Mouse (Mus musculus) MEL (cell line): Measurements from ENCODE around the gene Tmem26. TPM values are rescaled to one million over a fixed set of nuclear protein-coding genes. Genes with fewer than 3 reads are reported as not detected.

ENCODE experiments used
- DNase-seq: peaks from one replicate; pipeline ENCODE4 v3.0.0; 2011; ENCODE audit warnings: low read depth, low spot score
- H3K27ac ChIP-seq: 2 replicates; pipeline ENCODE4 v1.5.1; 2012; ENCODE audit warnings: low read depth, mild to moderate bottlenecking, control low read depth, low read length, moderate library complexity; ENCODE audit not compliant: control insufficient read depth
- H3K27me3 ChIP-seq, 2 experiments: fragments of 150-350 bp in 1 of 2; sonication (generic) in 1 of 2; 2 replicates each; pipeline ENCODE4 v1.6.1; 2012; ENCODE audit warnings: low read length in 2 of 2, mild to moderate bottlenecking in 2 of 2, improper control_type of control experiment in 1 of 2, moderate library complexity in 1 of 2; ENCODE audit not compliant: insufficient read depth in 2 of 2, control insufficient read depth in 1 of 2
- H3K36me3 ChIP-seq, 2 experiments: 2 replicates each; pipeline ENCODE4 v1.6.1; 2012 to 2014; ENCODE audit warnings: low read length in 2 of 2, improper control_type of control experiment in 1 of 2, inconsistent platforms in 1 of 2, mild to moderate bottlenecking in 1 of 2; ENCODE audit not compliant: insufficient read depth in 2 of 2, control insufficient read depth in 1 of 2
- H3K4me1 ChIP-seq, 2 experiments: fragments of 150-350 bp in 1 of 2; sonication (generic) in 1 of 2; 2 replicates each; pipeline ENCODE4 v1.6.1; 2012; ENCODE audit warnings: low read length in 2 of 2, improper control_type of control experiment in 1 of 2, mild to moderate bottlenecking in 1 of 2; ENCODE audit not compliant: insufficient read depth in 2 of 2, control insufficient read depth in 1 of 2
- H3K4me3 ChIP-seq, 2 experiments: fragments of 150-350 bp in 1 of 2; sonication (generic) in 1 of 2; 2 replicates each; pipeline ENCODE4 v1.5.1; 2012; ENCODE audit warnings: low read depth in 2 of 2, low read length in 2 of 2, mild to moderate bottlenecking in 2 of 2, moderate library complexity in 2 of 2, control low read depth in 1 of 2, improper control_type of control experiment in 1 of 2; ENCODE audit not compliant: control insufficient read depth in 1 of 2, insufficient read depth in 1 of 2
- H3K79me2 ChIP-seq: 2 replicates; pipeline ENCODE4 v1.6.1; 2012; ENCODE audit warnings: mild to moderate bottlenecking, low read length, moderate library complexity; ENCODE audit not compliant: control insufficient read depth, poor library complexity, insufficient read depth
- H3K9ac ChIP-seq: 2 replicates; pipeline ENCODE4 v1.6.1; 2012; ENCODE audit warnings: low read depth, mild to moderate bottlenecking, control low read depth, low read length, moderate library complexity; ENCODE audit not compliant: control insufficient read depth, poor library complexity, severe bottlenecking
- H3K9me3 ChIP-seq: fragments of 150-350 bp; sonication (generic); replicated peaks from 2 replicates; pipeline ENCODE4 v1.6.1; 2012; ENCODE audit warnings: mild to moderate bottlenecking, low read length, improper control_type of control experiment, moderate library complexity; ENCODE audit not compliant: insufficient read depth
- BHLHE40 ChIP-seq: IDR thresholded peaks from 2 replicates; pipeline ENCODE4 v1.6.1; 2012; ENCODE audit warnings: low read depth, mild to moderate bottlenecking, inconsistent platforms, low read length, improper control_type of control experiment, borderline replicate concordance
- CHD2 ChIP-seq: IDR thresholded peaks from 2 replicates; pipeline ENCODE4 v1.6.1; 2011; ENCODE audit warnings: low read length, improper control_type of control experiment
- ELF1 ChIP-seq: IDR thresholded peaks from 2 replicates; pipeline ENCODE4 v1.6.1; 2014; ENCODE audit warnings: low read depth, mild to moderate bottlenecking, inconsistent platforms, low read length, improper control_type of control experiment, moderate library complexity
- ETS1 ChIP-seq: IDR thresholded peaks from 2 replicates; pipeline ENCODE4 v1.6.1; 2012; ENCODE audit warnings: low read depth, mild to moderate bottlenecking, inconsistent platforms, low read length, improper control_type of control experiment, moderate library complexity
- HCFC1 ChIP-seq: IDR thresholded peaks from 2 replicates; pipeline ENCODE4 v1.6.1; 2012; ENCODE audit warnings: low read depth, mild to moderate bottlenecking, inconsistent platforms, low read length, improper control_type of control experiment, moderate library complexity
- KAT2A ChIP-seq: conservative IDR thresholded peaks from 2 replicates; pipeline ENCODE4 v1.6.1; 2012; ENCODE audit warnings: low read depth, low read length, improper control_type of control experiment, inconsistent platforms
- MAX ChIP-seq: IDR thresholded peaks from 2 replicates; pipeline ENCODE4 v1.6.1; 2011; ENCODE audit warnings: low read length, improper control_type of control experiment
- MEF2A ChIP-seq: IDR thresholded peaks from 2 replicates; pipeline ENCODE4 v1.6.1; 2014; ENCODE audit warnings: low read depth, mild to moderate bottlenecking, inconsistent platforms, low read length, improper control_type of control experiment; ENCODE audit not compliant: poor library complexity, insufficient replicate concordance, severe bottlenecking; ENCODE audit errors: extremely low read depth
- MXI1 ChIP-seq: IDR thresholded peaks from 2 replicates; pipeline ENCODE4 v1.6.1; 2011; ENCODE audit warnings: mild to moderate bottlenecking, low read depth, low read length, improper control_type of control experiment
- MYC ChIP-seq: IDR thresholded peaks from 2 replicates; pipeline ENCODE4 v1.6.1; 2011; ENCODE audit warnings: low read depth, mild to moderate bottlenecking, low read length, improper control_type of control experiment, moderate library complexity
- NELFE ChIP-seq: IDR thresholded peaks from 2 replicates; pipeline ENCODE4 v1.6.1; 2011; ENCODE audit warnings: low read depth, low read length, improper control_type of control experiment
- POLR2AphosphoS2 ChIP-seq: IDR thresholded peaks from 2 replicates; pipeline ENCODE4 v1.6.1; 2011; ENCODE audit warnings: low read length, improper control_type of control experiment
- SMC3 ChIP-seq: IDR thresholded peaks from 2 replicates; pipeline ENCODE4 v1.6.1; 2011; ENCODE audit warnings: low read depth, low read length, improper control_type of control experiment
- TCF12 ChIP-seq: IDR thresholded peaks from 2 replicates; pipeline ENCODE4 v1.6.1; 2014; ENCODE audit warnings: low read depth, mild to moderate bottlenecking, inconsistent platforms, low read length, improper control_type of control experiment, moderate library complexity
- UBTF ChIP-seq: IDR thresholded peaks from 2 replicates; pipeline ENCODE4 v1.6.1; 2012; ENCODE audit warnings: low read depth, mild to moderate bottlenecking, inconsistent platforms, low read length, improper control_type of control experiment, moderate library complexity, borderline replicate concordance; ENCODE audit not compliant: insufficient read depth
- USF1 ChIP-seq: IDR thresholded peaks from 2 replicates; pipeline ENCODE4 v1.6.1; 2014; ENCODE audit warnings: low read depth, mild to moderate bottlenecking, inconsistent platforms, low read length, improper control_type of control experiment, moderate library complexity
- ZC3H11A ChIP-seq: IDR thresholded peaks from 2 replicates; pipeline ENCODE4 v1.6.1; 2012; ENCODE audit warnings: low read depth, mild to moderate bottlenecking, inconsistent platforms, low read length, improper control_type of control experiment
- polyA plus RNA-seq, 2 experiments: library from polyadenylated mRNA; stranded (reverse) in 1 of 2; unstranded in 1 of 2; fragments of >175 nt in 1 of 2; fragments of >200 nt in 1 of 2; gene quantifications; 2 replicates each; pipeline versions ENCODE4 v1.2.1 to v1.2.4; 2012; ENCODE audit warnings: low replicate concordance in 2 of 2, low read depth in 1 of 2; ENCODE audit not compliant: insufficient read length in 2 of 2, insufficient read depth in 1 of 2, missing spikeins in 1 of 2
- total RNA-seq: library from RNA; depleted of rRNA; stranded (reverse); fragments of 300-350 nt; gene quantifications from 2 replicates; pipeline ENCODE4 v1.2.3, GENCODE M21; 2012

Gene Tmem26
- total and polyA plus RNA-seq, 3 experiments, result not detected

DNA sequence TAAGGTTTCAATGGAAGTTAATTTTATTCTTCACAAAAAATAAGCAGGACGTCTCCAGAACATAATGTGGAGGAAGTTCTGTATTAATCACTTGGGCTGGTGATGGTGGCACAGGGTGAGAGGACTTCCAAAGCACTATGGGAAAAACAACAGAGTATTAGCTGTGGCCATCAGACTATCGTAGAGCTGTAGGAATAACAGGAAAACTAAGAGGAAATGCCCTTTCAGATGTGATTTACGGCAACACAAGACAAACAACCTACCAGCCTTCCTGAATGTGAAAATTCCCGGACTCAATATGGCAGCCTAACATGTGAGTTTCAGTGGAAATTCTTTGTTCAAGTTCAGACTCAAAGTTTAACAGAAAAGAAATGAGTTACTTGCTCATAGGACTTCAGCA, 42.2 kb upstream of the Tmem26 start:
- H3K27ac ChIP-seq, result no peak overlapping the region
- H3K79me2 ChIP-seq, result no peaks in the 10 kb centered on the region
- no peaks in the 10 kb centered on the region for H3K27me3 ChIP-seq
- H3K4me3 ChIP-seq, result no peak overlapping the region
- H3K9ac ChIP-seq, result no peak overlapping the region
- TF ChIP-seq NELFE (no peak), USF1 (no peak), ETS1 (no peak), ZC3H11A (no peak), UBTF (no peak), MYC (no peak), BHLHE40 (no peak), POLR2AphosphoS2 (no peak), MEF2A (no peak), HCFC1 (no peak), CHD2 (no peak)
- H3K9me3 ChIP-seq, result no peaks in the 10 kb centered on the region
- no peaks in the 10 kb centered on the region for H3K36me3 ChIP-seq
- DNase-seq, result no peak
- H3K4me1 ChIP-seq, result no peaks in the 10 kb centered on the region

DNA sequence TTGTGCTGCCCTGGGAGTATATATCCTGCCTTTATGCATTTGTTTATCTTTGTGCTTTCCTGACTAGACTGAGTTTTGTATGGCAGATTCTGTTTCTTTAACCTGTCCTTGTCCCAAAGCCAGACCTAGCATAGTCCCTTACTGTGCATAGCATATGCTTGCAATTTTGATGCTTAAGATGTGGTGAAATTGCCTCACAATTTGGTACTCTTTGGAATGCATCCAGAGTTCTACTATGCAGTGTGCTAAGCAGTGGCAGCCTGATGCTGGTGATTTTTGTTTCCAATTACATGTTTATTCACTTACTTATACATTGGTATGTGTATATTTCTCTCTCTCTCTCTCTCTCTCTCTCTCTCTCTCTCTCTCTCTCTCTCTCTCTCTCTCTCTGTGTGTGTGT, 37.9 kb upstream of the Tmem26 start:
- no peaks in the 10 kb centered on the region for H3K79me2 ChIP-seq
- no peaks in the 10 kb centered on the region for H3K36me3 ChIP-seq
- no peak for DNase-seq

DNA sequence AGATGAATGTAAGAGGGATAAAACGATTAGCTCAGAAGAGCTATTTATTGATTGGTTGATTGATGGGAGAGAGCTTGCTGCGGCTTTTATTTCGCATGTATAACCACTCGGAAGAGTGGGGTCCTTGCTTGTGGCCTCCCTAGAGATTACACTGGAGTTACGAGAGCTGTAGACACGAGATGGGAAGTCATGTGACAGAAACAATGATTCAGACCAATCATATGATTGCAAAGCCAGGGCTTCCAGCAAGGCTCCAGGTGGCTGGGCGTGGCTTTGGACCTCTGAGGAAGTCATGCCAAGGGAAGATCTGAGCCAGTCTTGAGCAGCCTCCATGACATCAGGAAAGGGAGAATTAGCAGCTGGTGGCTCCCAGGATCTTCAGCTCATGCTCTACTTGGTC, 32.3 kb upstream of the Tmem26 start:
- Histone ChIP-seq H3K9me3 (no peaks in the 10 kb centered on the region), H3K9ac (no peak overlapping the region), H3K36me3 (no peaks in the 10 kb centered on the region), H3K79me2 (no peaks in the 10 kb centered on the region), H3K4me1 (no peaks in the 10 kb centered on the region), H3K27ac (no peak overlapping the region), H3K27me3 (no peaks in the 10 kb centered on the region), H3K4me3 (no peak overlapping the region)
- TF ChIP-seq MXI1, result no peak
- no peak for TF ChIP-seq ZC3H11A
- no peak for TF ChIP-seq MEF2A
- no peak for TF ChIP-seq MAX
- TF ChIP-seq HCFC1, result no peak
- TF ChIP-seq ETS1, result no peak
- TF ChIP-seq SMC3, result no peak
- TF ChIP-seq KAT2A, result no peak
- DNase-seq, result no peak

More for the DNA sequence above, 37.9 kb upstream of the Tmem26 start:
- no peak overlapping the region for H3K4me3 ChIP-seq
- H3K27ac ChIP-seq, result no peak overlapping the region
- no peaks in the 10 kb centered on the region for H3K27me3 ChIP-seq
- no peaks in the 10 kb centered on the region for H3K9me3 ChIP-seq
- H3K4me1 ChIP-seq, result no peaks in the 10 kb centered on the region
- H3K9ac ChIP-seq, result no peak overlapping the region
- no peak for TF ChIP-seq TCF12
- no peak for TF ChIP-seq ELF1
- no peak for TF ChIP-seq MAX
- TF ChIP-seq, all 39 proteins: peak for 0
